ENCODE assay signal across 26 mouse cellular contexts in genomic region chr6:111424737-111425136, GRCm38 (mm10).
DNase-seq lines count a peak whose midpoint lies in the region; ATAC-seq and TF ChIP-seq lines count a peak whose summit lies in the region.
"Had no signal": no experiment of that assay in that cellular context is flagged by ENCODE, and none has a peak within 500 bp of the region (broad histone marks: within the 10 kb centered on the region; RNA-seq: fewer than 3 reads in every experiment).

No protein-coding gene starts in this region.

- no peak overlapping the region for H3K9ac ChIP-seq in forebrain, embryonic 16.5 days (replicated peaks; ENCODE audit: low read depth, low read length)
- no peak overlapping the region for H3K9ac ChIP-seq in midbrain, postnatal 0 days (replicated peaks; ENCODE audit: low read length, poor library complexity, severe bottlenecking)
- H3K9ac ChIP-seq: heart, embryonic 13.5 days; limb, embryonic 13.5 days; liver, embryonic 12.5 days; stomach, embryonic 15.5 days had no signal

- H3K4me3 ChIP-seq in forebrain, embryonic 16.5 days (replicated peaks; ENCODE audit: low read length): no peak overlapping the region
- H3K4me3 ChIP-seq in forebrain, embryonic 10.5 days: no peak overlapping the region
- H3K4me3 ChIP-seq in midbrain, postnatal 0 days (ENCODE audit: low read depth, low read length): no peak overlapping the region
- H3K4me3 ChIP-seq: embryonic facial prominence, embryonic 10.5 days; heart, embryonic 13.5 days; limb, embryonic 13.5 days; liver, embryonic 12.5 days; stomach, embryonic 15.5 days had no signal

- no peak overlapping the region for H3K27ac ChIP-seq in forebrain, embryonic 16.5 days (ENCODE audit: low read length)
- no peak overlapping the region for H3K27ac ChIP-seq in forebrain, embryonic 10.5 days
- no peak overlapping the region for H3K27ac ChIP-seq in midbrain, postnatal 0 days (ENCODE audit: low read depth, low read length)
- H3K27ac ChIP-seq: embryonic facial prominence, embryonic 10.5 days; heart, embryonic 13.5 days; limb, embryonic 13.5 days; liver, embryonic 12.5 days; stomach, embryonic 15.5 days had no signal

- 56% methylated on average over 1 of the region's 1 CpGs for WGBS in forebrain, embryonic 16.5 days
- whole genome bisulfite sequencing in forebrain, embryonic 10.5 days: 79% methylated on average over 1 of the region's 1 CpGs
- 77% methylated on average over 1 of the region's 1 CpGs for WGBS in midbrain, postnatal 0 days

- DNase-seq in forebrain, embryonic 10.5 days (ENCODE audit: extremely low spot score, low spot score): no peak
- peak; percentile 65 for DNase-seq in left cerebral cortex, postnatal 4 days
- no peak for DNase-seq in left cerebral cortex, postnatal 36 days (ENCODE audit: low spot score in 2 of 2)
- DNase-seq in retina, postnatal 1 day: peak; percentile 30
- DNase-seq in retina, embryonic 14.5 days (ENCODE audit: low spot score): no peak
- DNase-seq in midbrain, postnatal 0 days (ENCODE audit: low spot score): peak; percentile 66
- no peak for DNase-seq in adrenal gland, postnatal 25 days
- DNase-seq: adrenal gland, adult 8-10 months; cerebellum, adult 9-10 months; gastrocnemius, postnatal 25 days; heart, adult 18-20 months; kidney, adult 18-20 months; kidney, postnatal 14 days; layer of hippocampus, postnatal 36 days; lung, adult 18-20 months; lung, postnatal 10 days; right cerebral cortex, adult 18-20 months; right cerebral cortex, postnatal 4 days; thymus, postnatal 25 days had no signal

- no peak for TF ChIP-seq CTCF in midbrain, postnatal 0 days (IDR thresholded peaks at IDR 0.05)

- no peak overlapping the region for H3K4me2 ChIP-seq in forebrain, embryonic 16.5 days (ENCODE audit: low read length)
- H3K4me2 ChIP-seq in midbrain, postnatal 0 days (ENCODE audit: low read depth, low read length, poor library complexity, severe bottlenecking): no peak overlapping the region
- H3K4me2 ChIP-seq: heart, embryonic 13.5 days; limb, embryonic 13.5 days; liver, embryonic 12.5 days; stomach, embryonic 15.5 days had no signal

- intact Hi-C loops in left cerebral cortex, postnatal 4 days (cut with DNase I): no loop called here
- intact Hi-C loops in left cerebral cortex, postnatal 36 days (cut with DNase I): no loop called here

- H3K4me1 ChIP-seq in forebrain, embryonic 16.5 days (replicated peaks; ENCODE audit: control insufficient read depth, insufficient read depth, low read length): 0 out of 2 replicates have a peak, but pooled peaks cover 2% of the 10 kb centered on the region
- no peaks in the 10 kb centered on the region for H3K4me1 ChIP-seq in forebrain, embryonic 10.5 days
- no peaks in the 10 kb centered on the region for H3K4me1 ChIP-seq in midbrain, postnatal 0 days (ENCODE audit: insufficient read depth, low read length)
- H3K4me1 ChIP-seq: embryonic facial prominence, embryonic 10.5 days; heart, embryonic 13.5 days; limb, embryonic 13.5 days; liver, embryonic 12.5 days; stomach, embryonic 15.5 days had no signal

- peak; percentile 83 for ATAC-seq in forebrain, embryonic 16.5 days
- ATAC-seq in midbrain, postnatal 0 days (ENCODE audit: low FRiP score): no peak
- ATAC-seq: activated CD4-positive, CD25-positive, alpha-beta regulatory T cell, adult 4 months; liver, embryonic 12.5 days had no signal

- no peaks in the 10 kb centered on the region for H3K36me3 ChIP-seq in forebrain, embryonic 16.5 days (ENCODE audit: control insufficient read depth, insufficient read depth)
- no peaks in the 10 kb centered on the region for H3K36me3 ChIP-seq in forebrain, embryonic 10.5 days (replicated peaks)
- no peaks in the 10 kb centered on the region for H3K36me3 ChIP-seq in midbrain, postnatal 0 days (ENCODE audit: insufficient read depth, low read length)
- H3K36me3 ChIP-seq: embryonic facial prominence, embryonic 10.5 days; heart, embryonic 13.5 days; limb, embryonic 13.5 days; liver, embryonic 12.5 days; stomach, embryonic 15.5 days had no signal

- no peaks in the 10 kb centered on the region for H3K27me3 ChIP-seq in forebrain, embryonic 16.5 days (replicated peaks; ENCODE audit: control insufficient read depth, insufficient read depth, low read length)
- H3K27me3 ChIP-seq in forebrain, embryonic 10.5 days (ENCODE audit: poor library complexity, severe bottlenecking): no peaks in the 10 kb centered on the region
- no peaks in the 10 kb centered on the region for H3K27me3 ChIP-seq in midbrain, postnatal 0 days (ENCODE audit: insufficient read depth, low read length)
- H3K27me3 ChIP-seq: heart, embryonic 13.5 days; limb, embryonic 13.5 days; liver, embryonic 12.5 days; stomach, embryonic 15.5 days had no signal

- H3K9me3 ChIP-seq in forebrain, embryonic 16.5 days (ENCODE audit: control insufficient read depth, low read length): no peaks in the 10 kb centered on the region
- no peaks in the 10 kb centered on the region for H3K9me3 ChIP-seq in forebrain, embryonic 10.5 days
- no peaks in the 10 kb centered on the region for H3K9me3 ChIP-seq in midbrain, postnatal 0 days (ENCODE audit: low read length)
- H3K9me3 ChIP-seq: embryonic facial prominence, embryonic 10.5 days; heart, embryonic 13.5 days; limb, embryonic 13.5 days; liver, embryonic 12.5 days; stomach, embryonic 15.5 days had no signal

Comparison
In these comparisons a context has a peak if more than half of its experiments do, and no peak if none do; other contexts are left out.
1. DNase-seq: peak in left cerebral cortex, postnatal 4 days (single experiment), retina, postnatal 1 day (single experiment) and midbrain, postnatal 0 days (single experiment); none in forebrain, embryonic 10.5 days (single experiment), left cerebral cortex, postnatal 36 days (0 of 2), retina, embryonic 14.5 days (single experiment) and adrenal gland, postnatal 25 days (single experiment).